42 mouse cellular contexts compared by ENCODE assay signal in the genomic region with DNA sequence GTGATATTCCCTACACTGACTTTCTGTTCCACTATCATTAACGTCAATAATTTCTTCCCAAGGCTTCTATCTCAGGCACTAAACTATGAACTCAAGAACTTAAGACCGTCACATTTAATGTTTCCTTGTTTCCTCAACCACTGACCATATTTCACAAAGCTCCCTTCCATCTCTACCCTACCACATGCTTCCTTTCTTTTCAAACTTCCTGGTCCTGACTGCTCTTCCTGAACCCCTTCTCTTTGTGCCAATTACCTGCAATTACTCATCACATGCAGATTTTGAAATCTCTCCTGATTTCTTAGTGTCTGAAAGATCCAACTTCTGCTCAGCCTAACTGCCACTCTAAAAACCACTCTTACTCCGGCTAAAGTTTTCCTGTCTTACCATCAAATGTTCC. TPM values are rescaled to one million over a fixed set of nuclear protein-coding genes. Genes with fewer than 3 reads are reported as not detected.
"Had no signal": no experiment of that assay in that cellular context is flagged by ENCODE, and none has a peak within 500 bp of the region (broad histone marks: within the 10 kb centered on the region; RNA-seq: fewer than 3 reads in every experiment).

No protein-coding gene starts in this region.

- DNase-seq: gastrocnemius, postnatal 14 days; gastrocnemius, postnatal 36 days; heart, adult 2 months; heart, postnatal 10 days; heart, postnatal 4 days; kidney, adult 11 months; kidney, adult 2 months; kidney, adult 9 months; kidney, postnatal 14 days; kidney, postnatal 36 days; layer of hippocampus, adult 9-11 months; layer of hippocampus, postnatal 36 days; left cerebral cortex, postnatal 4 days had no signal

- H3K9me3 ChIP-seq: heart, embryonic 10.5 days; heart, embryonic 12.5 days; hindbrain, embryonic 13.5 days; hindbrain, embryonic 15.5 days; kidney, embryonic 15.5 days; limb, embryonic 13.5 days; limb, embryonic 15.5 days; liver, embryonic 12.5 days had no signal

- ATAC-seq: hindbrain, postnatal 0 days; intestine, embryonic 16.5 days; liver, embryonic 12.5 days had no signal

- H3K4me3 ChIP-seq: heart, adult 2 months; heart, embryonic 10.5 days; heart, embryonic 12.5 days; hindbrain, embryonic 13.5 days; hindbrain, embryonic 15.5 days; kidney, embryonic 15.5 days; limb, embryonic 13.5 days; limb, embryonic 15.5 days; liver, embryonic 12.5 days had no signal

- H3K4me1 ChIP-seq: heart, embryonic 10.5 days; heart, embryonic 12.5 days; hindbrain, embryonic 13.5 days; hindbrain, embryonic 15.5 days; kidney, embryonic 15.5 days; limb, embryonic 13.5 days; limb, embryonic 15.5 days; liver, embryonic 12.5 days had no signal

- H3K27ac ChIP-seq: heart, adult 2 months; heart, embryonic 10.5 days; hindbrain, embryonic 13.5 days; hindbrain, embryonic 15.5 days; hindbrain, postnatal 0 days; kidney, embryonic 15.5 days; kidney, postnatal 0 days; limb, embryonic 13.5 days; limb, embryonic 15.5 days; liver, embryonic 12.5 days had no signal

- H3K27me3 ChIP-seq: heart, embryonic 12.5 days; hindbrain, embryonic 13.5 days; hindbrain, embryonic 15.5 days; kidney, embryonic 15.5 days; limb, embryonic 13.5 days; limb, embryonic 15.5 days; liver, embryonic 12.5 days had no signal

- H3K4me2 ChIP-seq: heart, embryonic 12.5 days; hindbrain, embryonic 13.5 days; hindbrain, embryonic 15.5 days; kidney, embryonic 15.5 days; limb, embryonic 13.5 days; limb, embryonic 15.5 days; liver, embryonic 12.5 days had no signal

- H3K9ac ChIP-seq: heart, embryonic 12.5 days; hindbrain, embryonic 13.5 days; hindbrain, embryonic 15.5 days; kidney, embryonic 15.5 days; limb, embryonic 13.5 days; limb, embryonic 15.5 days; liver, embryonic 12.5 days had no signal

RNA-seq across cellular contexts. Expression of a gene that starts 5.5 kb away (rescaled TPM):
- total RNA-seq: gastrocnemius, adult 18-20 months; gastrocnemius, adult 8-10 months; gastrocnemius, postnatal 14 days; gastrocnemius, postnatal 36 days; heart, adult 2 months; heart, postnatal 10 days; heart, postnatal 25 days; heart, postnatal 4 days; hindbrain, postnatal 0 days; layer of hippocampus, adult 18-20 months; layer of hippocampus, adult 8-10 months; layer of hippocampus, postnatal 14 days; layer of hippocampus, postnatal 36 days; left cerebral cortex, adult 18-20 months; left cerebral cortex, adult 8-10 months; left cerebral cortex, postnatal 10 days; left cerebral cortex, postnatal 25 days; left cerebral cortex, postnatal 4 days; liver, adult 2 months had no signal
- polyA plus RNA-seq: heart, embryonic 10.5 days; heart, embryonic 12.5 days; heart, embryonic 14.5 days; heart, embryonic 16.5 days; hindbrain, embryonic 11.5 days; hindbrain, embryonic 13.5 days; hindbrain, embryonic 15.5 days; hindbrain, postnatal 0 days; intestine, embryonic 14.5 days; intestine, embryonic 16.5 days; kidney, adult 2 months; kidney, embryonic 15.5 days; kidney, postnatal 0 days; large intestine, adult 2 months; limb, embryonic 11.5 days; limb, embryonic 13.5 days; limb, embryonic 15.5 days; liver, adult 2 months; liver, embryonic 12.5 days had no signal

RNA-seq across cellular contexts. Expression of a gene that starts 12.3 kb away (rescaled TPM):
- total RNA-seq: gastrocnemius, adult 18-20 months; gastrocnemius, adult 8-10 months; gastrocnemius, postnatal 14 days; gastrocnemius, postnatal 36 days; heart, adult 2 months; heart, postnatal 10 days; heart, postnatal 25 days; heart, postnatal 4 days; hindbrain, postnatal 0 days; layer of hippocampus, adult 18-20 months; layer of hippocampus, adult 8-10 months; layer of hippocampus, postnatal 14 days; layer of hippocampus, postnatal 36 days; left cerebral cortex, adult 18-20 months; left cerebral cortex, adult 8-10 months; left cerebral cortex, postnatal 10 days; left cerebral cortex, postnatal 25 days; left cerebral cortex, postnatal 4 days; liver, adult 2 months had no signal
- polyA plus RNA-seq: gonadal fat pad, adult 2 months; heart, adult 2 months; heart, embryonic 10.5 days; heart, embryonic 12.5 days; heart, embryonic 14.5 days; heart, embryonic 16.5 days; hindbrain, embryonic 11.5 days; hindbrain, embryonic 13.5 days; hindbrain, embryonic 15.5 days; hindbrain, postnatal 0 days; intestine, embryonic 14.5 days; intestine, embryonic 16.5 days; kidney, adult 2 months; kidney, embryonic 15.5 days; kidney, postnatal 0 days; large intestine, adult 2 months; limb, embryonic 11.5 days; limb, embryonic 13.5 days; limb, embryonic 15.5 days; liver, adult 2 months; liver, embryonic 12.5 days had no signal

RNA-seq across cellular contexts. Expression of a gene that starts 24.0 kb away (rescaled TPM):
- total RNA-seq: gastrocnemius, adult 18-20 months; gastrocnemius, adult 8-10 months; gastrocnemius, postnatal 14 days; gastrocnemius, postnatal 36 days; heart, adult 2 months; heart, postnatal 10 days; heart, postnatal 25 days; heart, postnatal 4 days; liver, adult 2 months had no signal
- polyA plus RNA-seq: heart, embryonic 10.5 days; heart, embryonic 12.5 days; heart, embryonic 14.5 days; intestine, embryonic 14.5 days; kidney, postnatal 0 days; limb, embryonic 11.5 days; limb, embryonic 13.5 days; liver, embryonic 12.5 days had no signal

RNA-seq across cellular contexts. Expression of a gene that starts 38.3 kb away (rescaled TPM):
- total RNA-seq: gastrocnemius, adult 18-20 months; gastrocnemius, adult 8-10 months; gastrocnemius, postnatal 14 days; gastrocnemius, postnatal 36 days; heart, adult 2 months; heart, postnatal 25 days; liver, adult 2 months had no signal
- polyA plus RNA-seq: gonadal fat pad, adult 2 months; heart, adult 2 months; heart, embryonic 12.5 days; heart, embryonic 14.5 days; intestine, embryonic 14.5 days; intestine, embryonic 16.5 days; kidney, adult 2 months; kidney, embryonic 15.5 days; kidney, postnatal 0 days; large intestine, adult 2 months; limb, embryonic 11.5 days; limb, embryonic 13.5 days; limb, embryonic 15.5 days; liver, adult 2 months had no signal
